Mouse (Mus musculus): ENCODE data around the gene Cox8a. TPM values are rescaled to one million over a fixed set of nuclear protein-coding genes. Genes with fewer than 3 reads are reported as not detected.

The Cox8a gene
- total and polyA plus RNA-seq, 3 experiments = 745 to 1,213 TPM; not detected in 1

- TF ChIP-seq RAD21 (IDR thresholded peaks at IDR 0.05; ENCODE audit: low read depth, low read length) (peak; percentile 21), POLR2AphosphoS2 (IDR thresholded peaks at IDR 0.05; ENCODE audit: low read length) (no peak), SMC3 (IDR thresholded peaks at IDR 0.05; ENCODE audit: low read depth, low read length) (peak; percentile 36), BHLHE40 (IDR thresholded peaks at IDR 0.05; ENCODE audit: borderline replicate concordance, low read depth, low read length) (no peak), ELF1 (IDR thresholded peaks at IDR 0.05; ENCODE audit: low read depth, low read length) (no peak), NRF1 (IDR thresholded peaks at IDR 0.05; ENCODE audit: insufficient read depth, low read depth, low read length, poor library complexity, severe bottlenecking) (no peak), ZC3H11A (IDR thresholded peaks at IDR 0.05; ENCODE audit: low read depth, low read length) (no peak), ETS1 (IDR thresholded peaks at IDR 0.05; ENCODE audit: low read depth, low read length) (no peak), NELFE (IDR thresholded peaks at IDR 0.05; ENCODE audit: low read depth, low read length) (no peak), CHD2 (IDR thresholded peaks at IDR 0.05; ENCODE audit: low read length) (no peak)
These were observed 7.3 kb downstream of the Cox8a start (continued) for GRCm38 (mm10) chr19:7209907-7210646.

GRCm38 (mm10) chr19:7205753-7206736, 11.4 kb downstream of the Cox8a start, which contains the start of gene Otub1:
Otub1 (minus strand) TSS chr19:7206316.
- Histone ChIP-seq H3K4me1 (ENCODE audit: control insufficient read depth in 1 of 2, insufficient read depth in 2 of 2, low read length in 2 of 2) (peaks cover 2 to 13% of the 10 kb centered on the region in 2 experiments; a peak in 3 of 4 replicates), H3K79me2 (ENCODE audit: control insufficient read depth, insufficient read depth, low read length, poor library complexity) (peaks cover 23% of the 10 kb centered on the region), H3K4me3 (ENCODE audit: control insufficient read depth in 1 of 2, insufficient read depth in 1 of 2, low read depth in 2 of 2, low read length in 2 of 2) (peak within 1 kb of the TSS; percentile 93 to 98), H3K27ac (ENCODE audit: control insufficient read depth, low read depth, low read length) (peak within 1 kb of the TSS; percentile 98), H3K9ac (ENCODE audit: control insufficient read depth, low read depth, low read length, poor library complexity, severe bottlenecking) (peak within 1 kb of the TSS; percentile 90), H3K9me3 (replicated peaks; ENCODE audit: insufficient read depth, low read length) (no peaks in the 10 kb centered on the region), H3K36me3 (ENCODE audit: control insufficient read depth in 1 of 2, insufficient read depth in 2 of 2, low read length in 2 of 2) (peaks cover 0 to 14% of the 10 kb centered on the region in 2 experiments; a peak in 2 of 4 replicates), H3K27me3 (ENCODE audit: control insufficient read depth in 1 of 2, insufficient read depth in 2 of 2, low read length in 2 of 2) (no peaks in the 10 kb centered on the region)
- peak; percentile 97 for DNase-seq (ENCODE audit: low read depth, low spot score)
- TF ChIP-seq GABPA (IDR thresholded peaks at IDR 0.05; ENCODE audit: low read depth, low read length) = no peak
- TF ChIP-seq NRF1 (IDR thresholded peaks at IDR 0.05; ENCODE audit: insufficient read depth, low read depth, low read length, poor library complexity, severe bottlenecking) = 0 out of 2 replicates have a peak, but pooled peaks have one; percentile 17
- peak; percentile 95 for TF ChIP-seq NELFE (IDR thresholded peaks at IDR 0.05; ENCODE audit: low read depth, low read length)
- TF ChIP-seq KAT2A (conservative IDR thresholded peaks at IDR 0.05; ENCODE audit: low read depth, low read length) = peak; percentile 71; the same call in 1 of the 2 replicates
- TF ChIP-seq ZNF384 (IDR thresholded peaks at IDR 0.05; ENCODE audit: low read depth, low read length) = no peak
- no peak for TF ChIP-seq JUND (IDR thresholded peaks at IDR 0.05; ENCODE audit: low read depth, low read length)
- peak in 2 of 3 experiments; percentile 5 to 9; a peak in 1 of 6 replicates for TF ChIP-seq CTCF (IDR thresholded peaks at IDR 0.05 in 2 of 3, conservative IDR thresholded peaks at IDR 0.05 in 1 of 3; ENCODE audit: control insufficient read depth in 1 of 3, insufficient read depth in 1 of 3, low read depth in 2 of 3, low read length in 3 of 3, poor library complexity in 1 of 3, severe bottlenecking in 1 of 3)
- TF ChIP-seq CHD1 (IDR thresholded peaks at IDR 0.05; ENCODE audit: low read depth, low read length) = 0 out of 2 replicates have a peak, but pooled peaks have one; percentile 88
- TF ChIP-seq EP300 (IDR thresholded peaks at IDR 0.05; ENCODE audit: low read depth in 1 of 2, low read length in 2 of 2) = peak in 1 of 2 experiments; percentile 47; a peak in 2 of 4 replicates
- no peak for TF ChIP-seq GATA1 (IDR thresholded peaks at IDR 0.05; ENCODE audit: low read depth, low read length)
- TF ChIP-seq MAX (IDR thresholded peaks at IDR 0.05; ENCODE audit: low read length) = peak; percentile 79
- peak; percentile 83; the same call in 1 of the 2 replicates for TF ChIP-seq TBP (IDR thresholded peaks at IDR 0.05; ENCODE audit: low read depth, low read length)
- peak; percentile 86 for TF ChIP-seq ZMIZ1 (IDR thresholded peaks at IDR 0.05; ENCODE audit: low read depth, low read length)
- peak; percentile 96 for TF ChIP-seq ELF1 (IDR thresholded peaks at IDR 0.05; ENCODE audit: low read depth, low read length)
- TF ChIP-seq USF1 (IDR thresholded peaks at IDR 0.05; ENCODE audit: low read depth, low read length) = peak; percentile 51; the same call in 1 of the 2 replicates
- no peak for TF ChIP-seq MYB (IDR thresholded peaks at IDR 0.05; ENCODE audit: low read depth, low read length)
- no peak for TF ChIP-seq MEF2A (IDR thresholded peaks at IDR 0.05; ENCODE audit: extremely low read depth, insufficient replicate concordance, low read depth, low read length, poor library complexity, severe bottlenecking)
- TF ChIP-seq CHD2 (IDR thresholded peaks at IDR 0.05; ENCODE audit: low read length) = peak; percentile 57; the same call in 1 of the 2 replicates
- TF ChIP-seq TAL1 (IDR thresholded peaks at IDR 0.05; ENCODE audit: low read length) = no peak
- no peak for TF ChIP-seq ZC3H11A (IDR thresholded peaks at IDR 0.05; ENCODE audit: low read depth, low read length)
- no peak for TF ChIP-seq POLR2AphosphoS5 (IDR thresholded peaks at IDR 0.05; ENCODE audit: borderline replicate concordance, low read depth, low read length)
- no peak for TF ChIP-seq ZKSCAN1 (IDR thresholded peaks at IDR 0.05; ENCODE audit: low read depth, low read length)
- TF ChIP-seq MAZ (IDR thresholded peaks at IDR 0.05; ENCODE audit: low read depth, low read length) = peak; percentile 99
- TF ChIP-seq POLR2AphosphoS2 (IDR thresholded peaks at IDR 0.05; ENCODE audit: low read length) = no peak; the same call in none of the 2 replicates
- TF ChIP-seq ETS1 (IDR thresholded peaks at IDR 0.05; ENCODE audit: low read depth, low read length) = peak; percentile 56
- TF ChIP-seq SMC3 (IDR thresholded peaks at IDR 0.05; ENCODE audit: low read depth, low read length) = no peak
- TF ChIP-seq RAD21 (IDR thresholded peaks at IDR 0.05; ENCODE audit: low read depth, low read length) = no peak

Measured in MEL (cell line).